Mouse (Mus musculus): ENCODE measurements around the gene Pum2. TPM values are rescaled to one million over a fixed set of nuclear protein-coding genes. Genes with fewer than 3 reads are reported as not detected.

Pum2 gene
- polyA plus RNA-seq, 1 experiment: 19.9 TPM

DNA sequence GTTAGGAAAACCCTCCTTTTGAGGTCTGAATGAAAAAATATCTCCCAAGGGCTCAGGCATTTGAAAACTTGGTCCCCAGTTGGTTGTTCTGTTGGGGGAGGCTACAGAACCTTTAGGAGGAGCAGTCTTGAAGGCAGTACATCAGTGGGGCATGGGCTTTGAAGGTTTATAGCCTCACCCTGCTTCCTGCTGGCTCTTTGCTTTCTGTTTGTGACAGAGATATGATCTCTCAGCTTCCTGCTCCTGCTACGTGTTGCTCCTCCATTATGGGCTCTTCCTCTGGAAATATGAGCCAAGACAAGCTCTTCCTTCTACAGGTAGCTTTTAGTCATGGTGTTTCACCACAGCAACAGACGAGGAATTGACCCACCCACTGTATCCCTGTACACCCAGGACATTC, 11.8 kb upstream of the Pum2 start:
- Histone ChIP-seq H3K79me3 (ENCODE audit: low read depth) (no peaks in the 10 kb centered on the region), H3K79me2 (ENCODE audit: control insufficient read depth, insufficient read depth) (no peaks in the 10 kb centered on the region), H3K4me3 (ENCODE audit: insufficient read depth, poor library complexity, severe bottlenecking) (no peak overlapping the region), H3K27me3 (ENCODE audit: control insufficient read depth, insufficient read depth, insufficient read length) (no peaks in the 10 kb centered on the region), H3K36me3 (ENCODE audit: control insufficient read depth, insufficient read depth) (no peaks in the 10 kb centered on the region), H3ac (ENCODE audit: control insufficient read depth, insufficient read length, low read depth) (no peak overlapping the region)
- no peak for TF ChIP-seq CEBPB (IDR thresholded peaks at IDR 0.05; ENCODE audit: low read depth)
- TF ChIP-seq MAX (IDR thresholded peaks at IDR 0.05): no peak
- no peak for TF ChIP-seq FOSL1 (IDR thresholded peaks at IDR 0.05; ENCODE audit: insufficient read depth, low read length, poor library complexity, severe bottlenecking)
- no peak for TF ChIP-seq MYOD1 (IDR thresholded peaks at IDR 0.05; ENCODE audit: control insufficient read depth, insufficient read length, low read depth)
- TF ChIP-seq USF1 (IDR thresholded peaks at IDR 0.05; ENCODE audit: low read depth): no peak
- no peak for TF ChIP-seq MYOG (IDR thresholded peaks at IDR 0.05; ENCODE audit: control insufficient read depth, extremely low read depth, insufficient read length)
- TF ChIP-seq CTCF (IDR thresholded peaks at IDR 0.05; ENCODE audit: control insufficient read depth, insufficient read depth, insufficient read length): no peak

DNA sequence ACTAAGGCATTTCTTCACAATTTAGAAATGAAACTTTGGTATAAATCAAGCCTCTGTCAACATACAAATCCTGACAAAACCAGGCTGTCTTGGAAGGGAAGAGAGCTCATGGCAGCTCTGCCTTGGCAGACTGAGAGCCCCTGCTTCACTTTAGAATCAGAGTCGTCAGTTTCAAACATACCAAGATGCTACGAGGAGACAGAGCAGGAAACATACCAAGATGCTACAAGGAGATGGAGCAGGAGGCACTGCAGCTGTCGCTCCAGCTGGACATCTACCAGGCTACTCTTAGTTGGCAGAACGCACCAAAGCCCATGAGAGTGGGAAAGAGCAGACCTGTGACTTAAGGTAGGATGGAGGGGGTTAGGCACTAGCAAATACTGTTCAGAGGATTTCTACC, 11.2 kb upstream of the Pum2 start:
- no peak overlapping the region for H3ac ChIP-seq (ENCODE audit: control insufficient read depth, insufficient read length, low read depth)
- TF ChIP-seq MYOG (IDR thresholded peaks at IDR 0.05; ENCODE audit: control insufficient read depth, extremely low read depth, insufficient read length) (no peak), MYOD1 (IDR thresholded peaks at IDR 0.05; ENCODE audit: control insufficient read depth, insufficient read length, low read depth) (no peak), USF1 (IDR thresholded peaks at IDR 0.05; ENCODE audit: low read depth) (no peak), MAX (IDR thresholded peaks at IDR 0.05) (no peak), CTCF (IDR thresholded peaks at IDR 0.05; ENCODE audit: control insufficient read depth, insufficient read depth, insufficient read length) (no peak), FOSL1 (IDR thresholded peaks at IDR 0.05; ENCODE audit: insufficient read depth, low read length, poor library complexity, severe bottlenecking) (no peak), CEBPB (IDR thresholded peaks at IDR 0.05; ENCODE audit: low read depth) (no peak)

DNA sequence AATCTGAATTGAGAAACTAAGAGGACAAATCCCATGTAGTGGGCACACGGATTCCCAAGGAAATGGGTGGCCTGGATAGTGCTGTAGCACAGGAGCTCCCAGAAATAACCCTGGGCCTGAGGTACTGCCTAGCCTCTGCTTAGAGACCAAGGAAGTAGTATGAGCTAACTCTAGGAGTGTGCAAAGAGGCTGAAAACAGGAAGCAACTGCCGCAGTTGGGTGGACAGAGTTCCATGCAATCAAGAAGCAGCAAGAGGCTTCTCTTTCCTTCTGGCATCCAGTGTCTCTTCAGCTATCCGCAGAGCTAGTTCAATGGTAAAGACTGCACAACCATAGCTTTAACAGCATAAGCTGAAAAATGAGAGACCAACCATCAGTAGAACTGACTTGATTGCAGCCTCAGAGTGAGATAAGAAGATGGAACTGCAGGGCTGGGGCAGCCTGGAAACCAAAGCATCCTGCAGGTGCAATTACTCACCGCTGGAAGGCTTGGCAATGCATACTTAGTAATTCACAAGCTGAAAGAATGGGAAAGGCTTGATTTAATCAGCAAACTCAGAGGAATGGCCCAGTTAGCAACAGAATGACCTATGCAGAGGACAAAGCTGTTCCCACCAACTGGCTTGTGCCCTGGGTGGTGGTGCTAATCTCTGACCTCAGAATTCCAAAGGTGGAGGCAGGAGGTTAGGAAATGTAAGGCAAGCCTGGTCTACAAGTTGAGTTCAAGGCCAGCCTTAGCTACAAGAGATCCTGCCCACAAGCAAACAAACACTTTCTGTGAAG, 6.3 kb upstream of the Pum2 start:
- Histone ChIP-seq H3K79me2 (ENCODE audit: control insufficient read depth, insufficient read depth) (no peaks in the 10 kb centered on the region), H3ac (ENCODE audit: control insufficient read depth, insufficient read length, low read depth) (no peak overlapping the region), H3K27me3 (ENCODE audit: control insufficient read depth, insufficient read depth, insufficient read length) (no peaks in the 10 kb centered on the region), H3K4me3 (ENCODE audit: insufficient read depth, poor library complexity, severe bottlenecking) (no peak overlapping the region), H3K36me3 (ENCODE audit: control insufficient read depth, insufficient read depth) (no peaks in the 10 kb centered on the region), H3K79me3 (ENCODE audit: low read depth) (no peaks in the 10 kb centered on the region)
- TF ChIP-seq USF1 (IDR thresholded peaks at IDR 0.05; ENCODE audit: low read depth) (no peak), MYOD1 (IDR thresholded peaks at IDR 0.05; ENCODE audit: control insufficient read depth, insufficient read length, low read depth) (no peak)

More for the DNA sequence above, 11.2 kb upstream of the Pum2 start:
- H3K4me3 ChIP-seq (ENCODE audit: insufficient read depth, poor library complexity, severe bottlenecking): no peak overlapping the region
- H3K79me3 ChIP-seq (ENCODE audit: low read depth): no peaks in the 10 kb centered on the region
- H3K36me3 ChIP-seq (ENCODE audit: control insufficient read depth, insufficient read depth): no peaks in the 10 kb centered on the region
- H3K27me3 ChIP-seq (ENCODE audit: control insufficient read depth, insufficient read depth, insufficient read length): no peaks in the 10 kb centered on the region
- H3K79me2 ChIP-seq (ENCODE audit: control insufficient read depth, insufficient read depth): no peaks in the 10 kb centered on the region

- no peaks in the 10 kb centered on the region for H3K36me3 ChIP-seq (ENCODE audit: control insufficient read depth, insufficient read depth)
- H3ac ChIP-seq (ENCODE audit: control insufficient read depth, insufficient read length, low read depth): no peak overlapping the region
- TF ChIP-seq CTCF (IDR thresholded peaks at IDR 0.05; ENCODE audit: control insufficient read depth, insufficient read depth, insufficient read length) (no peak), FOSL1 (IDR thresholded peaks at IDR 0.05; ENCODE audit: insufficient read depth, low read length, poor library complexity, severe bottlenecking) (no peak), USF1 (IDR thresholded peaks at IDR 0.05; ENCODE audit: low read depth) (no peak), MYOG (IDR thresholded peaks at IDR 0.05; ENCODE audit: control insufficient read depth, extremely low read depth, insufficient read length) (no peak), MAX (IDR thresholded peaks at IDR 0.05) (no peak)
- H3K27me3 ChIP-seq (ENCODE audit: control insufficient read depth, insufficient read depth, insufficient read length): no peaks in the 10 kb centered on the region
- peaks cover 3% of the 10 kb centered on the region for H3K79me2 ChIP-seq (ENCODE audit: control insufficient read depth, insufficient read depth)
- H3K4me3 ChIP-seq (ENCODE audit: insufficient read depth, poor library complexity, severe bottlenecking): no peak overlapping the region
- no peaks in the 10 kb centered on the region for H3K79me3 ChIP-seq (ENCODE audit: low read depth)
Observed at GRCm38 (mm10) chr12:8669421-8669820, 4.5 kb upstream of the Pum2 start.

- H3K4me3 ChIP-seq (ENCODE audit: insufficient read depth, poor library complexity, severe bottlenecking): no peak overlapping the region
- H3ac ChIP-seq (ENCODE audit: control insufficient read depth, insufficient read length, low read depth): no peak overlapping the region
- no peaks in the 10 kb centered on the region for H3K27me3 ChIP-seq (ENCODE audit: control insufficient read depth, insufficient read depth, insufficient read length)
- TF ChIP-seq MYOD1 (IDR thresholded peaks at IDR 0.05; ENCODE audit: control insufficient read depth, insufficient read length, low read depth) (no peak), FOSL1 (IDR thresholded peaks at IDR 0.05; ENCODE audit: insufficient read depth, low read length, poor library complexity, severe bottlenecking) (no peak), CEBPB (IDR thresholded peaks at IDR 0.05; ENCODE audit: low read depth) (no peak)
- H3K79me3 ChIP-seq (ENCODE audit: low read depth): peaks cover 3% of the 10 kb centered on the region
- peaks cover 8% of the 10 kb centered on the region for H3K79me2 ChIP-seq (ENCODE audit: control insufficient read depth, insufficient read depth)
- no peaks in the 10 kb centered on the region for H3K36me3 ChIP-seq (ENCODE audit: control insufficient read depth, insufficient read depth)
Observed at GRCm38 (mm10) chr12:8669846-8670245, 4.1 kb upstream of the Pum2 start.
